Mouse (Mus musculus) frontal cortex, adult (tissue): ENCODE data around the gene Zfpl1.
"Not testable (repeated sequence)": the region's sequence is repeated elsewhere in the genome, so short reads cannot be mapped to it uniquely, and the experiment has no call there.

Experiments
- ATAC-seq: cut with Nextera tagmentation; 2 replicates; pipeline ENCODE4 v1.9.2; 2017; ENCODE audit warnings: mild to moderate bottlenecking, moderate library complexity, mixed read lengths; ENCODE audit not compliant: low TSS enrichment

The Zfpl1 gene

GRCm38 (mm10) chr19:6084478-6085248 lies at the start of gene Zfpl1, which contains the start of gene Cdca5:
Gene Zfpl1 (minus strand): TSS chr19:6084956.
Gene Cdca5 (plus strand): TSS chr19:6084983.
- ATAC-seq = peak; percentile 92

- ATAC-seq = not testable (repeated sequence)
These were observed 48.4 kb upstream of the Zfpl1 start for GRCm38 (mm10) chr19:6133197-6133596.

- no peak for ATAC-seq
These were observed 47.5 kb upstream of the Zfpl1 start for GRCm38 (mm10) chr19:6132171-6132827.

- ATAC-seq = not testable (repeated sequence)
These were observed 45.8 kb upstream of the Zfpl1 start for GRCm38 (mm10) chr19:6130414-6131128.

- ATAC-seq = peak; percentile 96
These were observed 43.1 kb upstream of the Zfpl1 start, which contains the start of gene Snx15 for GRCm38 (mm10) chr19:6127760-6128341. Gene Snx15 (minus strand): TSS chr19:6128304.

GRCm38 (mm10) chr19:6126789-6127580 lies 42.2 kb upstream of the Zfpl1 start:
- no peak for ATAC-seq

- ATAC-seq = no peak
These were observed 41.5 kb upstream of the Zfpl1 start for GRCm38 (mm10) chr19:6126289-6126688.

GRCm38 (mm10) chr19:6124898-6125297 lies 40.1 kb upstream of the Zfpl1 start:
- ATAC-seq = no peak

- ATAC-seq = no peak
These were observed 38.6 kb upstream of the Zfpl1 start for GRCm38 (mm10) chr19:6123330-6123729.

- ATAC-seq = no peak
These were observed 37.0 kb upstream of the Zfpl1 start for GRCm38 (mm10) chr19:6121761-6122160.

- no peak for ATAC-seq
These were observed 34.0 kb upstream of the Zfpl1 start for GRCm38 (mm10) chr19:6118677-6119185.

GRCm38 (mm10) chr19:6117986-6118676 lies 33.4 kb upstream of the Zfpl1 start, which contains the start of gene Sac3d1:
Gene Sac3d1 (minus strand): TSS chr19:6118650.
- peak; percentile 81 for ATAC-seq

- peak; percentile 21; the same call in 1 of the 2 replicates for ATAC-seq
These were observed 32.7 kb upstream of the Zfpl1 start for GRCm38 (mm10) chr19:6117346-6117985.

- ATAC-seq = peak; percentile 31; the same call in 1 of the 2 replicates
These were observed 31.5 kb upstream of the Zfpl1 start for GRCm38 (mm10) chr19:6116113-6116850.

GRCm38 (mm10) chr19:6113116-6113515 lies 28.4 kb upstream of the Zfpl1 start:
- ATAC-seq = no peak

- ATAC-seq = no peak
These were observed 20.8 kb upstream of the Zfpl1 start, which contains the start of gene Naaladl1 for GRCm38 (mm10) chr19:6105586-6105985. Gene Naaladl1 (plus strand): TSS chr19:6105782.

GRCm38 (mm10) chr19:6104476-6104875 lies 19.7 kb upstream of the Zfpl1 start:
- ATAC-seq = no peak

- no peak for ATAC-seq
These were observed 17.6 kb upstream of the Zfpl1 start for GRCm38 (mm10) chr19:6102169-6102853.
